ENCODE assay signal across 1 mouse cellular context in genomic region chr4:147746255-147746654, GRCm38 (mm10). TPM values are rescaled to one million over a fixed set of nuclear protein-coding genes. Genes with fewer than 3 reads are reported as not detected.
"Had no signal": no experiment of that assay in that cellular context is flagged by ENCODE, and none has a peak within 500 bp of the region (broad histone marks: within the 10 kb centered on the region; RNA-seq: fewer than 3 reads in every experiment).

No protein-coding gene starts in this region.

RNA-seq across cellular contexts. Expression of gene Zfp534, which starts 43.9 kb away (rescaled TPM):
- total RNA-seq: neutrophil, adult 5-6 weeks had no signal
